Mouse (Mus musculus) kidney, postnatal 0 days (tissue): ENCODE measurements at regions not wholly inside any gene's neighbourhood (a gene's known extent, or its start where the extent isn't known, plus 50 kb on each side); places are given as distances from the start of the nearest gene placed in this dataset.

ENCODE experiments used
- ATAC-seq: fragments of 200-750 bp; cut with Nextera tagmentation; replicated peaks from 2 replicates; pipeline ENCODE4 v1.8.0; 2017; ENCODE audit warnings: low read depth, moderate number of reproducible peaks, moderate TSS enrichment, moderate library complexity; ENCODE audit not compliant: low FRiP score
- DNase-seq: peaks from one replicate; pipeline ENCODE4 v3.0.0-alpha.2; 2016; ENCODE audit warnings: low spot score
- H3K27ac ChIP-seq: fragments of 300-500 bp; sonication (generic); 2 replicates; pipeline ENCODE4 v1.5.1; 2014; ENCODE audit warnings: mild to moderate bottlenecking
- H3K27me3 ChIP-seq: fragments of 300-500 bp; sonication (generic); 2 replicates; pipeline ENCODE4 v1.6.1; 2014; ENCODE audit warnings: low read length, mixed read lengths; ENCODE audit not compliant: insufficient read depth
- H3K36me3 ChIP-seq: fragments of 300-500 bp; sonication (generic); 2 replicates; pipeline ENCODE4 v1.6.1; 2014; ENCODE audit warnings: low read length, mixed read lengths; ENCODE audit not compliant: insufficient read depth
- H3K4me1 ChIP-seq: fragments of 300-500 bp; sonication (generic); replicated peaks from 2 replicates; pipeline ENCODE4 v1.6.1; 2014; ENCODE audit warnings: antibody characterized with exemption, low read length, mixed read lengths; ENCODE audit not compliant: insufficient read depth
- H3K4me2 ChIP-seq: fragments of 300-500 bp; sonication (generic); 2 replicates; pipeline ENCODE4 v1.6.1; 2014; ENCODE audit warnings: mild to moderate bottlenecking, low read length, moderate library complexity, mixed read lengths
- H3K4me3 ChIP-seq: fragments of 300-500 bp; sonication (generic); replicated peaks from 2 replicates; pipeline ENCODE4 v1.5.1; 2014; ENCODE audit warnings: low read depth, low read length
- H3K9ac ChIP-seq: fragments of 300-500 bp; sonication (generic); 2 replicates; pipeline ENCODE4 v1.6.1; 2014; ENCODE audit warnings: low read depth, low read length
- H3K9me3 ChIP-seq: fragments of 300-500 bp; sonication (generic); replicated peaks from 2 replicates; pipeline ENCODE4 v1.6.1; 2016; ENCODE audit warnings: low read length, inconsistent platforms, mixed read lengths
- CTCF ChIP-seq: IDR thresholded peaks from 2 replicates; pipeline ENCODE4 v1.5.1; 2016; ENCODE audit warnings: antibody characterized with exemption, low read depth, mild to moderate bottlenecking, moderate library complexity
- WGBS: fragments of 180-500 bp; shearing (Covaris S2); extraction: QIAGEN DNeasy Blood & Tissue Kit; methylation state at CpG from one replicate; pipeline ENCODE4 v1.1.7; 2014; 5-methylcytosine and 5-hydroxymethylcytosine counted together

DNA sequence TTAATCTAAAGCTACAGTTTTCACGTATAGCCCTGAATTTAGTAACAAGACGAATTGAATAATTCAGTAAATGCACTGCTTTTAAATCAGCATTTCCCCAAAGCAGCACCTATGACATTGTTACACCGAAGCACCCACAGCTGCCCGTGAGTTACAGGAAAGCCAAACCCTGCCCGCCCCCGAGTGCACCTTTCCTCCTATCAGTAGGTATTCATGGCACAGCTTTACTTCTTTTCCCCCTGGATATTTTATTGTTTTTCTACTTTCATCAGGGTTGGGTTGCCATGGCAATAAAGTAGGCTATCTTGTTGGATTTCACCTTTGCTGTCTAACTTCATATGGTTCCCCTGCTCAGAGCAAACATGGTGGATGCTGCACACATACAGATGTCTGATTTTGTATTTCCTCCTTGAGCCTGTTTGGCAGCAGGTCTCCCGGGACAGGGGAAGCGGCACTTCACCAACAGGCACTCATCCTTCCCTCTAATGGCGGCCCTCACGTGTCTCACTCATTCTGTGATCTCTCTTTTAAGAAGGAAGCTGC lies 273.5 kb downstream of the Amy2a5 start:
- H3K4me3 ChIP-seq = no peak overlapping the region
- no peaks in the 10 kb centered on the region for H3K9me3 ChIP-seq
- no peaks in the 10 kb centered on the region for H3K36me3 ChIP-seq
- no peak for DNase-seq
- TF ChIP-seq CTCF = no peak
- H3K4me1 ChIP-seq = no peaks in the 10 kb centered on the region
- H3K27ac ChIP-seq = no peak overlapping the region
- no peak overlapping the region for H3K4me2 ChIP-seq
- no peak for ATAC-seq
- no peak overlapping the region for H3K9ac ChIP-seq
- WGBS = 75% methylated on average over 10 of the region's 10 CpGs
- H3K27me3 ChIP-seq = no peaks in the 10 kb centered on the region

DNA sequence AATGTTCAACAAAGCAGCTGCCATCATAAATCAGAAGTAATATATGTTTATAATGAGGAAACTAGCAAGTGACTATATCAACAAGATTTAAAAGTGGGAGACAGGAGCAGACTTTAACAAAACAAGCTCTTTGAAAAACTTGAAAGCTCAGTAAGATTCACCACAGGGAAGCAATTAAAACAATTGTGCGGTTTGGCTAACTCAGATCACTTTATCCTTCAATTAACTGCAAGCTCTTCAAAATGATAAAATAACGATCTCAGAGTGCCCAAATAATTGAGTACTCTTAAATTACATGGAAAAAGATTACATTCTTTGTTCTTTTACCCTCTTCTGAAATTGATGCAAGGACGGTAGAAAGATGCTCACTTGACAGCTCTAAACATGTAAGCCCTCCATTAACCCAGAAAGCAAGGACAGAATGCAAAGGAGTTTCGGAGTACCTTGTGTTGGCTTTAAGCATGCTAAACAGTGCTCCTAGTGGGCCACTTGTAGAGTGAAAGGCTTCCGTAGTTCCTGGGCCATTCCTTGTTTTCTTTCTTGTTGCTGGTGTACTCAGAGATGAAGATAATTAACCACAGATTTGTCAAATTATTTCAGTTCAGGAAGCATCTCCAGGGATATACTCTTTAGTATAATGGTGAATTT lies 305.1 kb downstream of the Amy2a5 start:
- no peak for ATAC-seq
- H3K4me3 ChIP-seq = no peak overlapping the region
- no peak overlapping the region for H3K4me2 ChIP-seq
- H3K4me1 ChIP-seq = no peaks in the 10 kb centered on the region
- no peak for TF ChIP-seq CTCF
- H3K36me3 ChIP-seq = no peaks in the 10 kb centered on the region
- no peaks in the 10 kb centered on the region for H3K27me3 ChIP-seq
- H3K9me3 ChIP-seq = no peaks in the 10 kb centered on the region
- H3K9ac ChIP-seq = no peak overlapping the region
- DNase-seq = no peak
- WGBS = 51% methylated on average over 5 of the region's 5 CpGs
- H3K27ac ChIP-seq = no peak overlapping the region

- no peaks in the 10 kb centered on the region for H3K27me3 ChIP-seq
- no peak overlapping the region for H3K27ac ChIP-seq
- ATAC-seq = no peak
- H3K4me2 ChIP-seq = no peak overlapping the region
- H3K36me3 ChIP-seq = no peaks in the 10 kb centered on the region
- no peak overlapping the region for H3K4me3 ChIP-seq
- TF ChIP-seq CTCF = no peak
- H3K9ac ChIP-seq = no peak overlapping the region
- WGBS = 30% methylated on average over 5 of the region's 5 CpGs
- H3K4me1 ChIP-seq = no peaks in the 10 kb centered on the region
- H3K9me3 ChIP-seq = no peaks in the 10 kb centered on the region
- no peak for DNase-seq
Measured at GRCm38 (mm10) chr3:112952227-112952626, 306.4 kb downstream of the Amy2a5 start.

DNA sequence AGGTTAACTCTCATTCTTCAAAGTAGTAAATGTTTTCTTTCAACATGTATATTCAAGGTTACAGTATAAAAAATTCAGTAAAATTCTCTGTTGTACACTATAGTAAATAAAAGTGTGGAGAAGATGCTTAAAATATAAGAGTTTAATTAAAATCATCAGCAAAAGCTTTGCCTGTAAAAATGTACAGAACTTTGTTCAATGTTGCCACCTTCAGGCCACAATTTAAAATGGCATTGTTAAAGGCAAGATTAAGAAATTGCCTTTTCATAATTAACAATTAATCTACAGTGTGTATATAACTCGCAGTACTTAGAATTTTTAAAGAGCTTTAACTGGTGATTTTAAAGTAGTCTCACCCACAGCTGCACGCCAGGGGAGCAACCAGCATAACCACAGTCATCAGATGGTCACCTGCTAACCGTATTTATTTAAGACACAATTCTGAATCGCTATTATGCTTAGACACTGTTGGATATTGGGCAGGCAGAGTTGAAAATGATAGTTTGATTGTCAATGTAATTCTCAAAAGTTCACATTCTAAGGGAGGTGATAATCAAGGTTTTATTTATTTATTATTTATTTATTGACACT lies 316.5 kb downstream of the Amy2a5 start:
- Histone ChIP-seq H3K9me3 (no peaks in the 10 kb centered on the region), H3K4me3 (no peak overlapping the region), H3K27ac (no peak overlapping the region), H3K4me1 (no peaks in the 10 kb centered on the region), H3K4me2 (no peak overlapping the region), H3K36me3 (no peaks in the 10 kb centered on the region), H3K27me3 (no peaks in the 10 kb centered on the region), H3K9ac (no peak overlapping the region)
- ATAC-seq = no peak
- peak; percentile 4 for DNase-seq
- WGBS = 72% methylated on average over 4 of the region's 4 CpGs
- TF ChIP-seq CTCF = peak; percentile 49
